Mouse (Mus musculus) limb, embryonic 12.5 days (tissue): ENCODE results near the gene Rb1. TPM values are rescaled to one million over a fixed set of nuclear protein-coding genes. Genes with fewer than 3 reads are reported as not detected.

Source experiments
- ATAC-seq: fragments of 200-750 bp; cut with Nextera tagmentation; 2 replicates; pipeline ENCODE4 v1.8.0; 2017; ENCODE audit warnings: low read depth, moderate TSS enrichment; ENCODE audit not compliant: insufficient number of reproducible peaks, insufficient read depth, low FRiP score, low TSS enrichment
- H3K27ac ChIP-seq: fragments of 300-500 bp; sonication (generic); 2 replicates; pipeline ENCODE4 v1.5.1; 2016; ENCODE audit warnings: mild to moderate bottlenecking, moderate library complexity
- H3K27me3 ChIP-seq: fragments of 300-500 bp; sonication (generic); 2 replicates; pipeline ENCODE4 v1.6.1; 2016; ENCODE audit warnings: mild to moderate bottlenecking, moderate library complexity
- H3K36me3 ChIP-seq: fragments of 300-500 bp; sonication (generic); 2 replicates; pipeline ENCODE4 v1.6.1; 2016; ENCODE audit warnings: mild to moderate bottlenecking, moderate library complexity
- H3K4me1 ChIP-seq: fragments of 300-500 bp; sonication (generic); replicated peaks from 2 replicates; pipeline ENCODE4 v1.6.1; 2016
- H3K4me2 ChIP-seq: fragments of 300-500 bp; sonication (generic); 2 replicates; pipeline ENCODE4 v1.6.1; 2016; ENCODE audit warnings: mild to moderate bottlenecking, moderate library complexity
- H3K4me3 ChIP-seq: fragments of 300-500 bp; sonication (generic); replicated peaks from 2 replicates; pipeline ENCODE4 v1.5.1; 2016; ENCODE audit warnings: mild to moderate bottlenecking
- H3K9ac ChIP-seq: fragments of 300-500 bp; sonication (generic); replicated peaks from 2 replicates; pipeline ENCODE4 v1.6.1; 2016; ENCODE audit warnings: mild to moderate bottlenecking, moderate library complexity
- H3K9me3 ChIP-seq: fragments of 300-500 bp; sonication (generic); 2 replicates; pipeline ENCODE4 v1.6.1; 2016; ENCODE audit warnings: mild to moderate bottlenecking, moderate library complexity
- WGBS: fragments of 180-500 bp; shearing (Covaris S2); methylation state at CpG from one replicate; pipeline ENCODE4 v1.1.7; 2016; 5-methylcytosine and 5-hydroxymethylcytosine counted together
- polyA plus RNA-seq: library from polyadenylated mRNA; unstranded; fragments of >200 nt; fragmentation: Nextera tagmentation; extraction: Ambion mirVana; gene quantifications from 2 replicates; pipeline ENCODE4 v1.2.1, GENCODE M21; 2016

Rb1 gene
- 18.8 and 22.2 TPM in 2 replicates for polyA plus RNA-seq

- H3K4me1 ChIP-seq: peaks cover 7% of the 10 kb centered on the region
- under 1% methylated on average over 110 of the region's 135 CpGs for WGBS
- H3K4me3 ChIP-seq: peak within 1 kb of the TSS; percentile 93
- no peaks in the 10 kb centered on the region for H3K27me3 ChIP-seq
- peak within 1 kb of the TSS; percentile 93 for H3K4me2 ChIP-seq
- H3K9me3 ChIP-seq: no peaks in the 10 kb centered on the region
- ATAC-seq: peak; percentile 91
- peak within 1 kb of the TSS; percentile 83 for H3K9ac ChIP-seq
- H3K27ac ChIP-seq: peak within 1 kb of the TSS; percentile 87
- H3K36me3 ChIP-seq: no peaks in the 10 kb centered on the region
Observed at GRCm38 (mm10) chr14:73325456-73326381, at the start of gene Rb1. Rb1 (minus strand) TSS chr14:73325822.

GRCm38 (mm10) chr14:73374315-73374890 lies 48.8 kb upstream of the Rb1 start:
- Histone ChIP-seq H3K36me3 (peaks cover 62% of the 10 kb centered on the region), H3K4me3 (no peak overlapping the region), H3K4me1 (peaks cover 8% of the 10 kb centered on the region), H3K9me3 (no peaks in the 10 kb centered on the region), H3K9ac (no peak overlapping the region; the same call in 1 of the 2 replicates), H3K27ac (no peak overlapping the region), H3K4me2 (no peak overlapping the region), H3K27me3 (no peaks in the 10 kb centered on the region)
- no peak for ATAC-seq
- WGBS: 59% methylated on average over 11 of the region's 11 CpGs

- H3K9ac ChIP-seq: no peak overlapping the region
- no peak overlapping the region for H3K4me3 ChIP-seq
Observed at GRCm38 (mm10) chr14:73373606-73374005, 48.0 kb upstream of the Rb1 start.

GRCm38 (mm10) chr14:73372990-73373389 lies 47.4 kb upstream of the Rb1 start:
- H3K27ac ChIP-seq: no peak overlapping the region
- H3K9me3 ChIP-seq: no peaks in the 10 kb centered on the region
- no peak overlapping the region for H3K4me2 ChIP-seq
- H3K36me3 ChIP-seq: peaks cover 62% of the 10 kb centered on the region
- H3K27me3 ChIP-seq: no peaks in the 10 kb centered on the region
- H3K4me1 ChIP-seq: peaks cover 8% of the 10 kb centered on the region
- WGBS: 91% methylated on average over 4 of the region's 4 CpGs
- ATAC-seq: no peak
- no peak overlapping the region for H3K4me3 ChIP-seq
- no peak overlapping the region for H3K9ac ChIP-seq

More at GRCm38 (mm10) chr14:73373606-73374005, 48.0 kb upstream of the Rb1 start:
- Histone ChIP-seq H3K4me1 (peaks cover 8% of the 10 kb centered on the region), H3K4me2 (no peak overlapping the region), H3K27ac (no peak overlapping the region), H3K36me3 (peaks cover 62% of the 10 kb centered on the region), H3K27me3 (no peaks in the 10 kb centered on the region), H3K9me3 (no peaks in the 10 kb centered on the region)
- WGBS: 84% methylated on average over 8 of the region's 8 CpGs
- no peak for ATAC-seq

GRCm38 (mm10) chr14:73371577-73371976 lies 46.0 kb upstream of the Rb1 start:
- Histone ChIP-seq H3K4me1 (peaks cover 8% of the 10 kb centered on the region), H3K9me3 (no peaks in the 10 kb centered on the region), H3K27ac (no peak overlapping the region), H3K27me3 (no peaks in the 10 kb centered on the region), H3K9ac (no peak overlapping the region), H3K4me3 (no peak overlapping the region), H3K36me3 (peaks cover 64% of the 10 kb centered on the region), H3K4me2 (no peak overlapping the region)
- 92% methylated on average over 4 of the region's 4 CpGs for WGBS
- ATAC-seq: no peak

GRCm38 (mm10) chr14:73370695-73371372 lies 45.2 kb upstream of the Rb1 start:
- no peak overlapping the region for H3K27ac ChIP-seq
- WGBS: 78% methylated on average over 23 of the region's 23 CpGs
- H3K27me3 ChIP-seq: no peaks in the 10 kb centered on the region
- peaks cover 71% of the 10 kb centered on the region for H3K36me3 ChIP-seq
- no peak for ATAC-seq
- H3K4me2 ChIP-seq: no peak overlapping the region
- H3K4me1 ChIP-seq: peaks cover 8% of the 10 kb centered on the region
- H3K4me3 ChIP-seq: no peak overlapping the region
- no peaks in the 10 kb centered on the region for H3K9me3 ChIP-seq
- H3K9ac ChIP-seq: no peak overlapping the region

- Histone ChIP-seq H3K9ac (no peak overlapping the region), H3K27ac (no peak overlapping the region), H3K4me1 (peaks cover 8% of the 10 kb centered on the region), H3K4me3 (no peak overlapping the region), H3K9me3 (no peaks in the 10 kb centered on the region), H3K36me3 (peaks cover 78% of the 10 kb centered on the region), H3K4me2 (no peak overlapping the region), H3K27me3 (no peaks in the 10 kb centered on the region)
- no peak for ATAC-seq
- WGBS: 83% methylated on average over 11 of the region's 11 CpGs
Observed at GRCm38 (mm10) chr14:73370078-73370670, 44.6 kb upstream of the Rb1 start.

- Histone ChIP-seq H3K9ac (no peak overlapping the region), H3K27me3 (no peaks in the 10 kb centered on the region), H3K4me2 (no peak overlapping the region), H3K4me1 (peaks cover 8% of the 10 kb centered on the region), H3K4me3 (no peak overlapping the region), H3K9me3 (no peaks in the 10 kb centered on the region), H3K27ac (no peak overlapping the region), H3K36me3 (peaks cover 83% of the 10 kb centered on the region)
- ATAC-seq: no peak
- WGBS: 71% methylated on average over 4 of the region's 4 CpGs
Observed at GRCm38 (mm10) chr14:73369634-73370033, 44.0 kb upstream of the Rb1 start.

- Histone ChIP-seq H3K9ac (no peak overlapping the region), H3K4me3 (no peak overlapping the region), H3K36me3 (peaks cover 86% of the 10 kb centered on the region), H3K4me2 (no peak overlapping the region), H3K27ac (no peak overlapping the region), H3K9me3 (no peaks in the 10 kb centered on the region), H3K4me1 (0 out of 2 replicates have a peak, but pooled peaks cover 4% of the 10 kb centered on the region), H3K27me3 (no peaks in the 10 kb centered on the region)
- 95% methylated on average over 13 of the region's 13 CpGs for WGBS
- no peak for ATAC-seq
Observed at GRCm38 (mm10) chr14:73368966-73369365, 43.3 kb upstream of the Rb1 start.

- no peak for ATAC-seq
- Histone ChIP-seq H3K27me3 (no peaks in the 10 kb centered on the region), H3K4me2 (no peak overlapping the region), H3K9me3 (no peaks in the 10 kb centered on the region), H3K27ac (no peak overlapping the region), H3K4me1 (0 out of 2 replicates have a peak, but pooled peaks cover 4% of the 10 kb centered on the region), H3K4me3 (no peak overlapping the region), H3K9ac (no peak overlapping the region), H3K36me3 (peaks cover 89% of the 10 kb centered on the region)
- WGBS: 93% methylated on average over 13 of the region's 13 CpGs
Observed at GRCm38 (mm10) chr14:73368221-73368620, 42.6 kb upstream of the Rb1 start.

- no peaks in the 10 kb centered on the region for H3K9me3 ChIP-seq
- ATAC-seq: no peak
- no peak overlapping the region for H3K4me3 ChIP-seq
- 92% methylated on average over 11 of the region's 11 CpGs for WGBS
- H3K36me3 ChIP-seq: peaks cover 96% of the 10 kb centered on the region
- H3K4me1 ChIP-seq: no peaks in the 10 kb centered on the region
- H3K4me2 ChIP-seq: no peak overlapping the region
- no peak overlapping the region for H3K9ac ChIP-seq
- H3K27ac ChIP-seq: no peak overlapping the region
- no peaks in the 10 kb centered on the region for H3K27me3 ChIP-seq
Observed at GRCm38 (mm10) chr14:73366278-73366677, 40.7 kb upstream of the Rb1 start.
